Mouse (Mus musculus) embryo, embryonic 10.5 days (tissue): ENCODE results near the gene Cdt1.
"Not testable (repeated sequence)": the region's sequence is repeated elsewhere in the genome, so short reads cannot be mapped to it uniquely, and the experiment has no call there.

Experiments used
- DNase-seq: peaks from one replicate; pipeline ENCODE4 v3.0.0-alpha.2; 2015; ENCODE audit warnings: low spot score

The Cdt1 gene

GRCm38 (mm10) chr8:122550234-122550994 is 17.4 kb upstream of the Cdt1 start:
- DNase-seq: peak; percentile 67

- no peak for DNase-seq
Measured at GRCm38 (mm10) chr8:122550995-122551264, 16.9 kb upstream of the Cdt1 start.

DNA sequence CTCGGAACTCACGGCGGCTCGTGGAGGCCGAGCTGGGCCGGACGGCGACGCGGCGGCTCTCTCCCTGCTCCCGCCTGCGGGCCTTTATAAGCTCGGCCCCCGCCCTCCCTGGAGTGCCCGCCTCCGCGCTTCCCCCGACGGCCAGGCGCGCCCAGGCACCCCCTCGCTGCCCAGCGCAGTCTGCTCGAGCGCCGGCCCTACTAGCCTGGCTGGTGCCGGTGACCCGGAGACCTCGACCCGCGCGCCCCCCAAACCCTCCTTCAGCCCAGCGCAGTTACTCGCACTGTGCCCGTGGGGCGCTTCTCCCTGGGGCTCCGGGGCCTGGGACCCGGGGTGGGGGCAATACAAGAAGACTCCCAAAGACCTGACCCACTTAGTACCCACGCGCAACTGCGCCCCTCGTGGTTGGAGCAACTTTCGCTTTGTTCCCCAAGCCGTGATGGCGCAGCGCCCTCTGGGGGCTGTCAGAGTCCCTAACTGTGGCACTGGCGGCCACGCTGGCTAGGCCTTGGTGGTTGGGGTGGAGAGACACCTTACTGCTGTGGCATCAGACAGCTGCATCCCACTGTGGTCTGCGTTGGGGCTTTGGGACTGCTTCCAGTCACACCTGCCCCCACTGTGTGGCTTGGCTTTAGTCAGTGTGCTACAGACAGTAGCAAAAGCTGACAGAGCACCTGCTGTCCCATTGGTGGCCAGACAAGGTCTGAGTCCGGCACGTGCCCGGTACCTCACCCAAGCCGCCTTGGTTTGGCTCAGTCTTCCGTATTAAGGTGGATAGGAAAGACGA is 16.4 kb upstream of the Cdt1 start, which contains the start of gene Piezo1:
Gene Piezo1 (minus strand): TSS at position 65 of the 787 bp plus-strand sequence.
- peak; percentile 88 for DNase-seq

DNA sequence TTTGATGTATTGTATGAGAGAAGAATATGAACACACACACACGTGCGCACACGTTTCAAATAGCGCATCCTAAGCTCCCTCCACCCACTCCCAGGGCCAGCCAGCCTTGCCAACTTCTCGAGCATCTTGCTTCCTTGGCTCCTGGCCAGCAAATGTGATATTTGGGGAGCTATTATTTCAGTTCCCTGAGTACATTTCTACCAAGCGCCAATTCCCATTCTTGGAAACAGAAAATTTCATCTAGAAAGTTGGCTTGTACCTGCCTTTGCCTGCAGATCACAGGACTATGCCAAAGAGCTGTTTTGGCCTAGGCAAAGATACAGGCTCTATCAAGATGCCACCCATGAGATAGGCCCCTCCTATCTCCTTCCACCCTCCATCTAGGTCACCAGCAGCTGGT is 13.0 kb upstream of the Cdt1 start:
- DNase-seq: no peak

- DNase-seq: no peak
Measured at GRCm38 (mm10) chr8:122556030-122557009, 11.5 kb upstream of the Cdt1 start.

GRCm38 (mm10) chr8:122557248-122558038 is 10.4 kb upstream of the Cdt1 start:
- DNase-seq: no peak

GRCm38 (mm10) chr8:122558671-122559349 is 9.0 kb upstream of the Cdt1 start:
- peak; percentile 55 for DNase-seq

- DNase-seq: no peak
Measured at GRCm38 (mm10) chr8:122561199-122561598, 6.6 kb upstream of the Cdt1 start.

DNA sequence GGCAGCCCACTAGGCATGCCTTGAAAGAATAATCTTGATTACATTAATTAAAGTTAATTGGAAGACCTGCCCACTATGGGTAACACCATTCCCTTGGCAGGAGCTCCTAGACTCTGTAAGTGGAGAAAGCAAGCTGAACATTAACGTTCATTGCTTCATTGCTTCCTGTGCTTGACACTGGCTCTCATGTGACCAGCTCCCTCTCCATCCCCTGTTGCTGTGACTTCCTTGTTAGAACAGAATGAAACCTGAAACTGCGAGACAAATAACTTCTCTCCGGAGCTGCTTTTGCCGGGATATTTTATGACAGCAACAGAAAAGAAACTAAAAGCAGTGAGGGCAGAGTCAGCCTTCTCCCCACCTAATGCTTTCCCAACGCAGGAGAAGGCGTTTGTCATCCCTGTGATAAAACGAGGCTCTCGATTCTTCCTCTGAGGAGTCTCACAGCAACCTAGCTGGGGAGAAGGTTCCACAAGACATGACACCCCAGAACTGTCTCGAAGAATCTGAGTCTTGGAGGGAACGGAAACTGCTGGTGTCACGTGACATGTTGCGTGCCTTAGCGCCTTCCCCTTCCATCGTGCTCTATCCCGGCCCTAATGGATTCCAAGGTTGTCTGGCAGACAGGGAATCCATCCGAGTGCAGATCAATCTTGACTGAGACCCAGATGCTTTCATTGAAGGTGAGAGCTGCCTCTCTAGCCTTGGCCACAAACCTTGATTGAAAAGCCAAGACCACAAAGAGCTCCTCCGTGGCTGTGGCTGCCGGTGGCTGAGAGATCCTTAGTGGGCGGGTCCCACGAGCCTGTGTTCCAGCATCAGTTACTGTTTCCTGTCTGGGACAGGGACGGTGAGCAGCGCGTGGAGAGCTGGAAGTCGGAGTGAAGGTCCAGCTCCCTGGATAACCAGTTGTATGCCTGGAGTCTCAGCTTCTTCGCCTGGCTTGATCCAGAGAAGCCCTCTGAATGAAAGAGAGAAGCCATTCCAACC is 3.2 kb upstream of the Cdt1 start:
- no peak for DNase-seq

- peak; percentile 57 for DNase-seq
Measured at GRCm38 (mm10) chr8:122566766-122567165, 1.0 kb upstream of the Cdt1 start.

GRCm38 (mm10) chr8:122568109-122568504 is 292 bp downstream of the Cdt1 start:
- no peak for DNase-seq

GRCm38 (mm10) chr8:122568881-122569309 is 1.1 kb downstream of the Cdt1 start:
- no peak for DNase-seq

DNA sequence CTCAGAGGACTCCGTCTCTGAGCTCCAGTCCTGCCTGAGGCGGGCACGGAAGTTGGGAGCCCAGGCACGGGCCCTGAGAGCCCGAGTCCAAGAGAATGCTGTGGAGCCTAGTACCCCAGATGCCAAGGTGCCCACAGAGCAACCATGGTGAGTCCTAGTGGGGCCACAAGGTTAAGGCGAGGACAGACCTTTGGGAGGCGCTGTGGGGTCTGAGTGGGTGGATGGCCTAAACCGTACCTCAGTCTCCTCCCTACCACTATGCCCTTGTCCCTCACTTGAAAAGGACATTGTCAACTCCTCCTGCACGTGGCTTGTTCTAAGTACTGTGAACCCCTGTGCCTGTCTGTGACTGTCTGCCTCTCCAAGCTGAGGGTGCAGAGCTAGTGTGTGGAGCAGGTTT is 1.5 kb downstream of the Cdt1 start:
- DNase-seq: no peak

GRCm38 (mm10) chr8:122569996-122570395 is 2.2 kb downstream of the Cdt1 start:
- no peak for DNase-seq

- no peak for DNase-seq
Measured at GRCm38 (mm10) chr8:122571153-122571552, 3.3 kb downstream of the Cdt1 start.

DNA sequence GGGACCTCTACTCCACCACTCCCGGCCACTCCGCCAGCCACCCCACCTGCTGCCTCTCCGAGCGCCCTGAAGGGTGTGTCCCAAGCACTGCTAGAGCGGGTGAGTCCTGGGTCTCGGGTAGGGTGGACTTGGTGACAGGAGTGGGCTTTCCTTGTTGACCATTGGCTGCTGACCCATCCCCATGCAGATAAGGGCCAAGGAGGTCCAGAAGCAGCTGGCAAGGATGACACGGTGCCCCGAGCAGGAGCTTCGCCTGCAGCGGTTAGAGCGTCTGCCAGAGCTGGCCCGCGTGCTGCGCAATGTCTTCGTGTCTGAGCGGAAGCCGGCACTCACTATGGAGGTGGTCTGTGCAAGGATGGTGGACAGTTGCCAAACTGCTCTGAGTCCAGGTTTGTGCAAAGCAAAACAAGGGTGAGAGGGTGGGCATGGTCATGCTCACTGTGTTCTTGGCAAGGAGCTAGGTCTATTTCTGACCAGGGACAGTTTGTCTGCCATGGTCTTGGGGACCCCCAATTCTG is 4.0 kb downstream of the Cdt1 start:
- DNase-seq: no peak

DNA sequence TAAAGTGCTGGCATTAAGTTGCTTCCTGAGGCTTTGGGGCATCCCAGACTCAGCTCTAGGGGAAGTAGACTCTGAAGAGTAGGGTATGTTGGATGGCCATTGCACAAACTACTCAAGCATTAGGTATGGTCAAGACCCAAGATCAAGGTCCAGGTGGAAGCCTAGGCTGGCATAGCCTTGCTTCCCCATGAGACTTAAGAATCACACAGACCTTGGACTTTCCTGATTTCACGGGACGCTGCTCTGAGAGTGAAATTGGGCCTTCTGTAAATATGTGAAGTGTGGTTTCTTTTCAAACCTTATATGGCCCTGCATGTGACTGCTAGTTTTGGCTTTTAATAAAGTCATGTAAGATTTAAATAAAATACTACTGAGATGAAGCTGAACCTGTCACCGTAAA is 4.9 kb downstream of the Cdt1 start:
- DNase-seq: no peak

DNA sequence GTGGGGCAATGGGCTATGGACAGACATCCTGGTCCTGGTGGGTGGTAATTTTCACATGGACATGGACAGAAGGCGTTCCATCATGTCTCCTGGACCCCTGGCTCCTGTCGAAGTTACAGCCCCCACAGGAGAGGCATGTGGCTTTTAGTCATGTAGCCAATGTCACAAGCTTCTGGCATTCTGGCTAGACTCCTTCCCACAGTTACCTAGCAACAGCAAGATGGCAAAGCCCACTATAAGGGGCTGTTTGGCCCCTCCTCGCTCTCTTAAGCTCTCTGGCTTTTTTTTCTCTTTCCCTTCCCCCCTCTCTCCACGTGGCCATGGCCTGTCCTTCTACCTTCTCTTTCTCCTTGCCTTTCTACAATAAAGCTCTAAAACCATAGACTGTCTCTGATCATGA is 5.4 kb downstream of the Cdt1 start:
- not testable (repeated sequence) for DNase-seq

DNA sequence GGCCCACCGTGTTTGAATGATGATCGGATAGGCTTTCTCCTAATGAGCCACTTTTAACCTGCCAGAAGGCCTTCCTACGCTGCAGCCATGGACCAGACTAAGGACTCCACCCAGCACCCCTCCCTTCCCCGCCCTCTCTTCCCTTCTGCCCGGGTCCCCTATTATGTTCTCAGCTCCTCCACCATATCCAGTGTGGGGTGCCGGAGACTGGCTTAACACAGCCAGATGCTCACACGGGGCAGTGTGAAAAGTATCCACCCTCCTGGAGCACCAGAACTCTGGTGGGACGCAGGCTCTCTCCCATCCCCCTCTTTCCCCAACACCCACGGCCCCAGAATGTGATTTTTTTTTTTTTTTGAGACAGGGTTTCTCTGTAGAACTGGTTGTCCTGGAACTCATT is 5.8 kb downstream of the Cdt1 start:
- DNase-seq: no peak
